Mouse (Mus musculus): Measurements from ENCODE around the gene Nup210l. TPM values are rescaled to one million over a fixed set of nuclear protein-coding genes. Genes with fewer than 3 reads are reported as not detected.

Nup210l gene
- polyA plus RNA-seq, 1 experiment from 2014 or later: 0.61 TPM

- 80% methylated on average over 1 of the region's 1 CpGs for WGBS
- DNase-seq (ENCODE audit: extremely low spot score, low spot score): no peak
Measured at GRCm38 (mm10) chr3:90137606-90138005, 33.7 kb downstream of the Nup210l start.

GRCm38 (mm10) chr3:90139962-90140361 is 36.0 kb downstream of the Nup210l start:
- DNase-seq (ENCODE audit: extremely low spot score, low spot score): no peak
- no peak overlapping the region for H3K27ac ChIP-seq
- H3K27me3 ChIP-seq (ENCODE audit: poor library complexity, severe bottlenecking): no peaks in the 10 kb centered on the region
- H3K4me1 ChIP-seq: no peaks in the 10 kb centered on the region
- H3K9me3 ChIP-seq: no peaks in the 10 kb centered on the region
- WGBS: 95% methylated on average over 3 of the region's 3 CpGs
- no peaks in the 10 kb centered on the region for H3K36me3 ChIP-seq (replicated peaks)
- H3K4me3 ChIP-seq: no peak overlapping the region

More at GRCm38 (mm10) chr3:90137606-90138005, 33.7 kb downstream of the Nup210l start:
- no peak overlapping the region for H3K27ac ChIP-seq
- no peak overlapping the region for H3K4me3 ChIP-seq
- H3K4me1 ChIP-seq: no peaks in the 10 kb centered on the region
- H3K36me3 ChIP-seq (replicated peaks): no peaks in the 10 kb centered on the region
- H3K9me3 ChIP-seq: no peaks in the 10 kb centered on the region
- H3K27me3 ChIP-seq (ENCODE audit: poor library complexity, severe bottlenecking): no peaks in the 10 kb centered on the region

GRCm38 (mm10) chr3:90145461-90145860 is 41.5 kb downstream of the Nup210l start:
- no peak overlapping the region for H3K4me3 ChIP-seq
- no peaks in the 10 kb centered on the region for H3K9me3 ChIP-seq
- H3K27ac ChIP-seq: no peak overlapping the region
- WGBS: 85% methylated on average over 3 of the region's 3 CpGs
- H3K27me3 ChIP-seq (ENCODE audit: poor library complexity, severe bottlenecking): no peaks in the 10 kb centered on the region
- DNase-seq (ENCODE audit: extremely low spot score, low spot score): no peak
- H3K4me1 ChIP-seq: no peaks in the 10 kb centered on the region
- no peaks in the 10 kb centered on the region for H3K36me3 ChIP-seq (replicated peaks)

GRCm38 (mm10) chr3:90146651-90147050 is 42.7 kb downstream of the Nup210l start:
- H3K4me3 ChIP-seq: no peak overlapping the region
- no peaks in the 10 kb centered on the region for H3K27me3 ChIP-seq (ENCODE audit: poor library complexity, severe bottlenecking)
- H3K9me3 ChIP-seq: no peaks in the 10 kb centered on the region
- H3K36me3 ChIP-seq (replicated peaks): no peaks in the 10 kb centered on the region
- WGBS: 96% methylated on average over 1 of the region's 1 CpGs
- no peak overlapping the region for H3K27ac ChIP-seq
- DNase-seq (ENCODE audit: extremely low spot score, low spot score): no peak
- H3K4me1 ChIP-seq: no peaks in the 10 kb centered on the region

GRCm38 (mm10) chr3:90151086-90151740 is 47.3 kb downstream of the Nup210l start:
- no peak overlapping the region for H3K27ac ChIP-seq
- no peaks in the 10 kb centered on the region for H3K27me3 ChIP-seq (ENCODE audit: poor library complexity, severe bottlenecking)
- no peaks in the 10 kb centered on the region for H3K4me1 ChIP-seq
- WGBS: 93% methylated on average over 12 of the region's 12 CpGs
- H3K36me3 ChIP-seq (replicated peaks): no peaks in the 10 kb centered on the region
- H3K9me3 ChIP-seq: no peaks in the 10 kb centered on the region
- H3K4me3 ChIP-seq: no peak overlapping the region
- no peak for DNase-seq (ENCODE audit: extremely low spot score, low spot score)

- WGBS: 75% methylated on average over 5 of the region's 5 CpGs
- H3K36me3 ChIP-seq (replicated peaks): no peaks in the 10 kb centered on the region
- H3K27me3 ChIP-seq (ENCODE audit: poor library complexity, severe bottlenecking): no peaks in the 10 kb centered on the region
- H3K4me3 ChIP-seq: no peak overlapping the region
- H3K27ac ChIP-seq: no peak overlapping the region
- no peaks in the 10 kb centered on the region for H3K9me3 ChIP-seq
- DNase-seq (ENCODE audit: extremely low spot score, low spot score): no peak
- no peaks in the 10 kb centered on the region for H3K4me1 ChIP-seq
Measured at GRCm38 (mm10) chr3:90155996-90156395, 52.1 kb downstream of the Nup210l start.

GRCm38 (mm10) chr3:90159757-90160156 is 55.8 kb downstream of the Nup210l start:
- Histone ChIP-seq H3K27ac (no peak overlapping the region), H3K9me3 (no peaks in the 10 kb centered on the region), H3K4me1 (no peaks in the 10 kb centered on the region), H3K27me3 (ENCODE audit: poor library complexity, severe bottlenecking) (no peaks in the 10 kb centered on the region), H3K36me3 (replicated peaks) (no peaks in the 10 kb centered on the region), H3K4me3 (no peak overlapping the region)
- 93% methylated on average over 9 of the region's 9 CpGs for WGBS
- DNase-seq (ENCODE audit: extremely low spot score, low spot score): no peak

- no peak for DNase-seq (ENCODE audit: extremely low spot score, low spot score)
- no peaks in the 10 kb centered on the region for H3K9me3 ChIP-seq
- H3K27ac ChIP-seq: no peak overlapping the region
- H3K4me3 ChIP-seq: no peak overlapping the region
- H3K4me1 ChIP-seq: no peaks in the 10 kb centered on the region
- no peaks in the 10 kb centered on the region for H3K27me3 ChIP-seq (ENCODE audit: poor library complexity, severe bottlenecking)
- H3K36me3 ChIP-seq (replicated peaks): no peaks in the 10 kb centered on the region
- WGBS: 79% methylated on average over 3 of the region's 3 CpGs
Measured at GRCm38 (mm10) chr3:90161541-90161940, 57.6 kb downstream of the Nup210l start.

- 87% methylated on average over 3 of the region's 3 CpGs for WGBS
- Histone ChIP-seq H3K4me3 (no peak overlapping the region), H3K36me3 (replicated peaks) (no peaks in the 10 kb centered on the region), H3K27ac (no peak overlapping the region), H3K27me3 (ENCODE audit: poor library complexity, severe bottlenecking) (no peaks in the 10 kb centered on the region), H3K4me1 (no peaks in the 10 kb centered on the region), H3K9me3 (no peaks in the 10 kb centered on the region)
- no peak for DNase-seq (ENCODE audit: extremely low spot score, low spot score)
Measured at GRCm38 (mm10) chr3:90179566-90179965, 75.6 kb downstream of the Nup210l start.

GRCm38 (mm10) chr3:90183581-90183980 is 79.6 kb downstream of the Nup210l start:
- no peaks in the 10 kb centered on the region for H3K9me3 ChIP-seq
- H3K27ac ChIP-seq: no peak overlapping the region
- H3K4me3 ChIP-seq: no peak overlapping the region
- H3K36me3 ChIP-seq (replicated peaks): no peaks in the 10 kb centered on the region
- H3K4me1 ChIP-seq: no peaks in the 10 kb centered on the region
- WGBS: 88% methylated on average over 3 of the region's 3 CpGs
- DNase-seq (ENCODE audit: extremely low spot score, low spot score): no peak
- H3K27me3 ChIP-seq (ENCODE audit: poor library complexity, severe bottlenecking): no peaks in the 10 kb centered on the region

GRCm38 (mm10) chr3:90190859-90191510 is 87.1 kb downstream of the Nup210l start:
- H3K27ac ChIP-seq: no peak overlapping the region
- no peaks in the 10 kb centered on the region for H3K36me3 ChIP-seq (replicated peaks)
- H3K4me1 ChIP-seq: peaks cover 21% of the 10 kb centered on the region
- no peaks in the 10 kb centered on the region for H3K27me3 ChIP-seq (ENCODE audit: poor library complexity, severe bottlenecking)
- no peak overlapping the region for H3K4me3 ChIP-seq
- no peak for DNase-seq (ENCODE audit: extremely low spot score, low spot score)
- no peaks in the 10 kb centered on the region for H3K9me3 ChIP-seq
- WGBS: 86% methylated on average over 11 of the region's 11 CpGs

GRCm38 (mm10) chr3:90194759-90195158 is 90.8 kb downstream of the Nup210l start:
- 52% methylated on average over 4 of the region's 4 CpGs for WGBS
- DNase-seq (ENCODE audit: extremely low spot score, low spot score): no peak
- H3K4me1 ChIP-seq: peaks cover 21% of the 10 kb centered on the region

GRCm38 (mm10) chr3:90195644-90196043 is 91.7 kb downstream of the Nup210l start:
- H3K36me3 ChIP-seq (replicated peaks): no peaks in the 10 kb centered on the region
- H3K4me3 ChIP-seq: no peak overlapping the region
- DNase-seq (ENCODE audit: extremely low spot score, low spot score): no peak
- H3K4me1 ChIP-seq: peaks cover 21% of the 10 kb centered on the region
- no peak overlapping the region for H3K27ac ChIP-seq
- H3K27me3 ChIP-seq (ENCODE audit: poor library complexity, severe bottlenecking): no peaks in the 10 kb centered on the region
- H3K9me3 ChIP-seq: no peaks in the 10 kb centered on the region
- WGBS: 86% methylated on average over 1 of the region's 1 CpGs

More at GRCm38 (mm10) chr3:90194759-90195158, 90.8 kb downstream of the Nup210l start:
- no peaks in the 10 kb centered on the region for H3K36me3 ChIP-seq (replicated peaks)
- H3K4me3 ChIP-seq: no peak overlapping the region
- H3K27ac ChIP-seq: no peak overlapping the region
- H3K27me3 ChIP-seq (ENCODE audit: poor library complexity, severe bottlenecking): no peaks in the 10 kb centered on the region
- H3K9me3 ChIP-seq: no peaks in the 10 kb centered on the region

All from forebrain, embryonic 10.5 days (tissue).